Mouse (Mus musculus) heart, embryonic 15.5 days (tissue): ENCODE results near the gene Rab4b. TPM values are rescaled to one million over a fixed set of nuclear protein-coding genes. Genes with fewer than 3 reads are reported as not detected.

ENCODE experiments used
- ATAC-seq: fragments of 200-750 bp; cut with Nextera tagmentation; replicated peaks from 2 replicates; pipeline ENCODE4 v1.8.0; 2017; ENCODE audit warnings: low read depth, moderate TSS enrichment; ENCODE audit not compliant: insufficient number of reproducible peaks, insufficient read depth, low FRiP score
- H3K27ac ChIP-seq: fragments of 300-500 bp; sonication (generic); 2 replicates; pipeline ENCODE4 v1.5.1; 2015; ENCODE audit warnings: mild to moderate bottlenecking, inconsistent platforms
- H3K27me3 ChIP-seq: fragments of 300-500 bp; sonication (generic); 2 replicates; pipeline ENCODE4 v1.6.1; 2015; ENCODE audit warnings: inconsistent platforms
- H3K36me3 ChIP-seq: fragments of 300-500 bp; sonication (generic); 2 replicates; pipeline ENCODE4 v1.6.1; 2015; ENCODE audit warnings: mild to moderate bottlenecking, inconsistent platforms
- H3K4me1 ChIP-seq: fragments of 300-500 bp; sonication (generic); replicated peaks from 2 replicates; pipeline ENCODE4 v1.6.1; 2015; ENCODE audit warnings: inconsistent platforms
- H3K4me2 ChIP-seq: fragments of 300-500 bp; sonication (generic); 2 replicates; pipeline ENCODE4 v1.6.1; 2015; ENCODE audit warnings: inconsistent platforms, mild to moderate bottlenecking, moderate library complexity
- H3K4me3 ChIP-seq: fragments of 300-500 bp; sonication (generic); 2 replicates; pipeline ENCODE4 v1.5.1; 2015; ENCODE audit warnings: mild to moderate bottlenecking, inconsistent platforms
- H3K9ac ChIP-seq: fragments of 300-500 bp; sonication (generic); 2 replicates; pipeline ENCODE4 v1.6.1; 2015; ENCODE audit warnings: mild to moderate bottlenecking, inconsistent platforms
- H3K9me3 ChIP-seq: fragments of 300-500 bp; sonication (generic); replicated peaks from 2 replicates; pipeline ENCODE4 v1.6.1; 2016; ENCODE audit warnings: inconsistent platforms
- WGBS: fragments of 180-500 bp; shearing (Covaris S2); methylation state at CpG from one replicate; pipeline ENCODE4 v1.1.7; 2015; ENCODE audit warnings: mixed read lengths; 5-methylcytosine and 5-hydroxymethylcytosine counted together
- polyA plus RNA-seq: library from polyadenylated mRNA; unstranded; fragments of >200 nt; fragmentation: Nextera tagmentation; extraction: Ambion mirVana; gene quantifications from 2 replicates; pipeline ENCODE4 v1.2.1, GENCODE M21; 2015

Rab4b gene
- polyA plus RNA-seq = 43.0 and 52.6 TPM in 2 replicates

- H3K9me3 ChIP-seq = no peaks in the 10 kb centered on the region
- peaks cover 16% of the 10 kb centered on the region for H3K4me1 ChIP-seq
- H3K9ac ChIP-seq = peak within 1 kb of the TSS; percentile 69
- H3K27ac ChIP-seq = peak within 1 kb of the TSS; percentile 96
- peaks cover 5% of the 10 kb centered on the region; the same call in 1 of the 2 replicates for H3K36me3 ChIP-seq
- H3K27me3 ChIP-seq = no peaks in the 10 kb centered on the region
- peak within 1 kb of the TSS; percentile 65 for H3K4me2 ChIP-seq
- under 1% methylated on average over 52 of the region's 53 CpGs for WGBS
- peak within 1 kb of the TSS; percentile 81 for H3K4me3 ChIP-seq
- ATAC-seq = peak; percentile 98
Observed at GRCm38 (mm10) chr7:27178324-27179216, at the start of gene Rab4b. Gene Rab4b, minus strand, starts transcription at chr7:27178896.

GRCm38 (mm10) chr7:27228281-27228821 is 49.7 kb upstream of the Rab4b start, which contains the start of gene Itpkc:
Gene Itpkc, minus strand, starts transcription at chr7:27228661.
- Histone ChIP-seq H3K9ac (peak within 1 kb of the TSS; percentile 89), H3K9me3 (no peaks in the 10 kb centered on the region), H3K27ac (peak within 1 kb of the TSS; percentile 92), H3K4me3 (peak within 1 kb of the TSS; percentile 96), H3K4me2 (peak within 1 kb of the TSS; percentile 77), H3K4me1 (peaks cover 51% of the 10 kb centered on the region), H3K27me3 (no peaks in the 10 kb centered on the region), H3K36me3 (no peaks in the 10 kb centered on the region)
- peak; percentile 82 for ATAC-seq
- under 1% methylated on average over 49 of the region's 49 CpGs for WGBS

- no peak for ATAC-seq
- WGBS = 1% methylated on average over 10 of the region's 10 CpGs
- Histone ChIP-seq H3K4me3 (peak overlapping the region; percentile 96), H3K9me3 (no peaks in the 10 kb centered on the region), H3K27ac (peak overlapping the region; percentile 92), H3K36me3 (no peaks in the 10 kb centered on the region), H3K9ac (peak overlapping the region; percentile 89), H3K4me2 (peak overlapping the region; percentile 77), H3K27me3 (no peaks in the 10 kb centered on the region), H3K4me1 (peaks cover 48% of the 10 kb centered on the region)
Observed at GRCm38 (mm10) chr7:27227676-27228075, 49.0 kb upstream of the Rab4b start.

GRCm38 (mm10) chr7:27227276-27227675 is 48.6 kb upstream of the Rab4b start:
- H3K27ac ChIP-seq = no peak overlapping the region
- H3K9me3 ChIP-seq = no peaks in the 10 kb centered on the region
- no peak for ATAC-seq
- peaks cover 44% of the 10 kb centered on the region for H3K4me1 ChIP-seq
- H3K9ac ChIP-seq = peak overlapping the region; percentile 89
- peak overlapping the region; percentile 96 for H3K4me3 ChIP-seq
- WGBS = 29% methylated on average over 9 of the region's 9 CpGs
- peak overlapping the region; percentile 77 for H3K4me2 ChIP-seq
- H3K36me3 ChIP-seq = no peaks in the 10 kb centered on the region
- H3K27me3 ChIP-seq = no peaks in the 10 kb centered on the region

- WGBS = 81% methylated on average over 11 of the region's 11 CpGs
Observed at GRCm38 (mm10) chr7:27224877-27225575, 46.3 kb upstream of the Rab4b start.

GRCm38 (mm10) chr7:27222538-27222937 is 43.8 kb upstream of the Rab4b start:
- 0 out of 2 replicates have a peak, but pooled peaks cover 4% of the 10 kb centered on the region for H3K36me3 ChIP-seq
- ATAC-seq = no peak
- H3K27ac ChIP-seq = no peak overlapping the region
- H3K9me3 ChIP-seq = no peaks in the 10 kb centered on the region
- no peaks in the 10 kb centered on the region for H3K27me3 ChIP-seq
- WGBS = 68% methylated on average over 1 of the region's 1 CpGs
- no peak overlapping the region for H3K4me2 ChIP-seq
- no peak overlapping the region for H3K4me3 ChIP-seq
- no peak overlapping the region for H3K9ac ChIP-seq
- peaks cover 31% of the 10 kb centered on the region for H3K4me1 ChIP-seq

More at GRCm38 (mm10) chr7:27224877-27225575, 46.3 kb upstream of the Rab4b start:
- no peaks in the 10 kb centered on the region for H3K9me3 ChIP-seq
- H3K9ac ChIP-seq = no peak overlapping the region; the same call in 1 of the 2 replicates
- no peak overlapping the region for H3K4me2 ChIP-seq
- peaks cover 38% of the 10 kb centered on the region for H3K4me1 ChIP-seq
- H3K27me3 ChIP-seq = no peaks in the 10 kb centered on the region
- ATAC-seq = no peak
- no peaks in the 10 kb centered on the region for H3K36me3 ChIP-seq
- no peak overlapping the region for H3K27ac ChIP-seq
- H3K4me3 ChIP-seq = no peak overlapping the region

GRCm38 (mm10) chr7:27221939-27222338 is 43.2 kb upstream of the Rab4b start:
- peaks cover 25% of the 10 kb centered on the region for H3K4me1 ChIP-seq
- no peak overlapping the region for H3K4me2 ChIP-seq
- no peaks in the 10 kb centered on the region for H3K9me3 ChIP-seq
- no peaks in the 10 kb centered on the region for H3K27me3 ChIP-seq
- no peak overlapping the region for H3K27ac ChIP-seq
- H3K4me3 ChIP-seq = no peak overlapping the region
- H3K9ac ChIP-seq = no peak overlapping the region
- 54% methylated on average over 6 of the region's 6 CpGs for WGBS
- no peak for ATAC-seq
- H3K36me3 ChIP-seq = 0 out of 2 replicates have a peak, but pooled peaks cover 4% of the 10 kb centered on the region

GRCm38 (mm10) chr7:27219937-27220336 is 41.2 kb upstream of the Rab4b start:
- H3K9ac ChIP-seq = no peak overlapping the region
- peaks cover 12% of the 10 kb centered on the region; the same call in 1 of the 2 replicates for H3K36me3 ChIP-seq
- H3K4me1 ChIP-seq = peaks cover 5% of the 10 kb centered on the region
- 84% methylated on average over 11 of the region's 11 CpGs for WGBS
- H3K4me3 ChIP-seq = no peak overlapping the region
- no peaks in the 10 kb centered on the region for H3K27me3 ChIP-seq
- no peak overlapping the region for H3K4me2 ChIP-seq
- no peak overlapping the region for H3K27ac ChIP-seq
- ATAC-seq = no peak
- no peaks in the 10 kb centered on the region for H3K9me3 ChIP-seq

GRCm38 (mm10) chr7:27218586-27218985 is 39.9 kb upstream of the Rab4b start:
- ATAC-seq = no peak
- peaks cover 21% of the 10 kb centered on the region; the same call in 1 of the 2 replicates for H3K36me3 ChIP-seq
- no peak overlapping the region for H3K4me2 ChIP-seq
- H3K4me1 ChIP-seq = no peaks in the 10 kb centered on the region
- 81% methylated on average over 7 of the region's 7 CpGs for WGBS
- H3K27ac ChIP-seq = no peak overlapping the region
- H3K9me3 ChIP-seq = no peaks in the 10 kb centered on the region
- H3K4me3 ChIP-seq = no peak overlapping the region
- H3K9ac ChIP-seq = no peak overlapping the region
- no peaks in the 10 kb centered on the region for H3K27me3 ChIP-seq

GRCm38 (mm10) chr7:27212626-27213025 is 33.9 kb upstream of the Rab4b start:
- H3K27ac ChIP-seq = no peak overlapping the region
- no peaks in the 10 kb centered on the region for H3K27me3 ChIP-seq
- H3K4me1 ChIP-seq = no peaks in the 10 kb centered on the region
- 86% methylated on average over 2 of the region's 2 CpGs for WGBS
- H3K9ac ChIP-seq = no peak overlapping the region
- H3K4me3 ChIP-seq = no peak overlapping the region
- no peak for ATAC-seq
- no peak overlapping the region for H3K4me2 ChIP-seq
- H3K36me3 ChIP-seq = peaks cover 46% of the 10 kb centered on the region; the same call in 1 of the 2 replicates
- H3K9me3 ChIP-seq = no peaks in the 10 kb centered on the region
